Mouse (Mus musculus): ENCODE measurements around the gene Eif2s1.

The Eif2s1 gene

DNA sequence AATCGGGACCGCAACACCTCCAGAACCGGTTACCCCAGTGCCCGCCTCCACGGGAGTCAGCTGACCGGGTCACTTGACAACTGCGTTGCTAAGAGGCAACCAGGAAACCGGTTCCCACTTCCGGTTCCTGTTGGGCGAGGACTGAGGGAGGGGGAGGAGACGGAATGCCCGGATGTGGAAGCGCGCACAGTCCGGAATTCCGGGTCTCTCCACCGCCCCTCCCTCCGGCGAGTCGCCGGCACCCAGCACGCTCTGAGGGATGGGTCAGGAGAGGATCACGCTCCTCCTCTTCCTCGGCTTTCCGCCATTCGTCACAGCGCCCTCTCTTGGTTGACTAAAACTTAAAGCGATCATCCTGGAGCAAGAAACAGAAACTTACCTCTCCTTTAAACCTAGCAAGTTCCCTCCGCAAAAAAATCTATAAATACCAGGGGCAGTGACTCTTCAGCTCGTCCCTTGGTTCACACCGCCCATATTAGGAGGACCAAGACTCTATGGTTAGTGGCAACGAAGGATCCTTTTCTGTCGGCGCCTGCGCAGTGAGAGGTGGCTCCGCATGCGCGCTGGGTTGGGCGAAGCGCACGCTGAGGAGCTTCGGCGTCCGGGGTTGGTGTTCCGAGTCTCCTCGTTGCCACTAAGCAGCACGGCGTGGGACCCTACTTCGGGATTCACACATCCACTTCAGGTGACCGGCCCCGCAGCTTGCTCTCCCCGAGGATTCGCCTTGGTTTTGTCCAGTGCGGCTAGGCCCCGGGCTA is at the start of gene Eif2s1, which contains the start of gene Atp6v1d:
Gene Eif2s1 (plus strand): TSS at position 324 of the 758 bp plus-strand sequence.
Gene Atp6v1d (minus strand): TSS at position 143 of the 758 bp plus-strand sequence.
- under 1% methylated on average over 55 of the region's 55 CpGs for WGBS

DNA sequence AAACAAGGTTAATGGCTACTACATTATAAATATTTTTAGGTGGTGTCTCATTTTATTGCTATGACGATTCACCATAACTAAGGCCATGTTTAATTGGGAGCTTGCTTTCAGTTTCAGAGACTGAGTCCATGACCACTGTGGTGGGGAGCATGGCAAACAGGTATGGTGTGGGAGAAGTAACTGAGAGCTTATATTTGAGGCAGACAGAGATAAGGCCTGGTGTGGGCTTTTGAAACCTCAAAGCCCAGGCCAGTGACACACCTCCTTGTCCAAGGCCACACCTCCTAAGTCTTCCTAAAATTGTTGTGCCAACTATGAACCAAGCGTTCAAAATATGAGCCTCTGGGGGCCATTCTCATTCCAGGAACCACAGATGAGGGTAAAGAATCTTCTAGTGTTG is 27.1 kb upstream of the Eif2s1 start:
- 92% methylated on average over 2 of the region's 2 CpGs for WGBS

DNA sequence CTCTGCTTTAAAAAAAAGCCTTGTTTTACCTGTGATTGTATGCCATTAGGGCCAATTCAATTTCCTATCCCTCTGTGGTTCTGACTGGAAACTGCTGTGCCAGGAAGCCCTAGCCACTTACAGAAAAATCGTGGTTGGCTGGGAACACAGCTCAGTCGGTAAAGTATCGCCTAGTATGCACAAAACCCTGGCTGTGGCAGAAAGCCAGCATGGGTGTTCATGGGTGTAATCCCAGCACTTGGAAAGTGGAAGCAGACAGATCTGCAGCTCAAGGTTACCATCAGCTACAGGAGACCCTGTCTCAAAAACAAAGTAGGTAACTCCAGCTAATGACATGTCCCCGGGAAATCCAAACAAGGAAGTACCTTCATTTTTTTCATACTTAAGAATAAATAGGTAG is 21.7 kb upstream of the Eif2s1 start:
- WGBS: 45% methylated on average over 4 of the region's 4 CpGs

DNA sequence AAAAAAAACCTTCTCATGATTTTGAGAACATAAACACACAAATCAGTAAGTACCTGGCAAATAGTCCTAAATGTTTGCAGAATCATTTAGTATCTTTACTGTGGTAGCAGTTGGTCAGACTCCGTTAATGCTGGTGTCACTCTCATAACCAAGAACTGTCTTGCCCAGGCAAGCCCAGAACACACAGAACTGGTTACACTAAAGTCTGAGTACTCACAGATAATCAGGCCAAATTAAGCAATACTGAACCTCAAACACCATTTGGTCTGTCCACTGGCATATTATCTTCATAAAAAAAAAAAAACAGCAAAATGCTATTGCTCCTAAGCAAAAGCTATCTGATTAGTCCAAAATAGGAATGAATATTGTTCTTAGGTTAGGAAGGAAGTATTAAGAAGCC is 19.2 kb upstream of the Eif2s1 start:
- WGBS: 96% methylated on average over 1 of the region's 1 CpGs

DNA sequence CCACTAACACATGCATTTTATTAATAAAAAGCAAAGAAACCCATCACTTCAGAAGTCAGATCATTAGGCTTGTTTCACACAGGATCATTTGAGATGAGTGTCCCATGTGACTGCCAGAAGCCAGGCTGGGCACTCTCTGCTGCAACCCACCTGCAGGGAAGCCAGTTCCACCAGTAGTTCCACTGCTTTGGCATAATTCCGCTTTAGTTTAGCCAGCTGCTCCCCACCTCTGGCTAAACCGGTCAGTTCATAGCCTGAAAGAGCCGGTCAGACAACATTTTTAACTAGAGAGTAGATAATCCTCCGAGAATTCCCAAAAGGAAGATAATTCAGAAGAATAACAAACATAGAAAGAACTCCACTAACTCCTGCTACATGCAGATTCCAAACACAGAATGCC is 13.4 kb upstream of the Eif2s1 start:
- WGBS: 91% methylated on average over 4 of the region's 4 CpGs

DNA sequence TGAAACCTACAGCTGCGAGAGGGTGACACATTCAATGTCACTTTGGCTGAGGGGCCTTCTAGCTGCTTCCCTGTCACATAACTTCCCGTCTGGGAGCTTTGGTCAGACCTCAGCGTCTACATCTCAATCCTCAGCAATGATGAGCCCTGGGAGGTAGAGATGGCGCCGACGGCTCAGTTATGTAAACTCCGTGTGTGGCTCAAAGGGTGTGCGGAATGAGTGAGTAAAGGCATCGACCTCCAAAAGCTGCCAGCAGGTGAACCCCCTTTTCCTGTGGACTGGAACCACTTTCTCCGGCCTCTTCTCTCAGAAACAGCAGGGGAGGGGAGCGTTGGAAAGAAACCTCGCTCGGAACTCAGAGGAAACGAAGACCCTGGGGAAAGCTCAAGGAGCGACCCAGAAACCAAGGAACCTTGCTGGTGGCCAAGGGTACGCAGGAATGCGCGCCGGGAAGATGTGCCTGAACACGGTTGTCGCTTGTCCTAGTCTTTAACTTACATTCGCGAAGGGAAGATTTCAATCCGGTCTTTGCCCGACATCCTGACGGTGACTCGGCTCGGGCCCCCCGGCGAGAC is 611 bp upstream of the Eif2s1 start:
- under 1% methylated on average over 30 of the region's 30 CpGs for WGBS

DNA sequence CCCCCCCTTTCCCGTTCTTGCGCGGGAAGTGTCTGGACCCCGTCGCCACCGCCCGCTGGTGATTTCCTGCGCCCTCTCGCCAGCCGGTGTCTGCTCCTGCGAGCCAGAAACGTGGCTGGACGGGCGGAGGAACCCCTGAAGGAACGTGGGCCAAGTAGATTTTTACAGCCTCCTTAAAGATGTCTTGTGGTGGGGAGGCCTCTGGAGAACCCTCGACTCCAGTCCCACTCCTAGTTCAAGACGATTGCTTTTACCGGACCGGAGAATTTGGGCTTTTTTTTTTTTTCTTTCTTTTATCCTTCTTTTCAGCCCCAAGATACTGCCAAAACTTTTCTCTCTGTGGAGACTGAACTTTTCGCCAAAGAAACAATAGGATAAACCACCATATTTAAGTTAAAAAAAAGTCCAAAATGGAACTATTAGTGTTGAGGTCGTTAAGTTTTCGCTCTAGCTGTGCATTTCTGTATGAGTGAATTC is 673 bp downstream of the Eif2s1 start:
- WGBS: 0% methylated on average over 22 of the region's 22 CpGs

DNA sequence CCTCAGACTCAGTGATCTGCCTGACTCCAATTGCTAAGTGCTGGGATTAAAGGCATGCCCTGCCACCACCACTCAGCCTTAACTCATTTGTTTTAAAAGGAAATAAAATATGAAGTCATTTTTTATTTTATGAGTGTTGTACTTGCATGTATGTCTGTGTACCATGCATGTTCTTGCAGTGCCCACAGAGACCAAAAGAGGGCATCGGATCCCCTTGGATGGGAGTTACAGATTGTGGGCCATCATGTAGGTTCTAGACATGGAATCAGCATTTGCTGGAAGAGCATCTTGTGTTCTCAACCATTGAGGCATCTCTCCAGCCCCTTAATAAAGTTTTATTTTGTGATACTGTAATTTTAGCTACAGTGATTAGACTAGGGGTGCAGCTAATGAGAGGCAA is 3.8 kb downstream of the Eif2s1 start:
- 100% methylated on average over 1 of the region's 1 CpGs for WGBS

DNA sequence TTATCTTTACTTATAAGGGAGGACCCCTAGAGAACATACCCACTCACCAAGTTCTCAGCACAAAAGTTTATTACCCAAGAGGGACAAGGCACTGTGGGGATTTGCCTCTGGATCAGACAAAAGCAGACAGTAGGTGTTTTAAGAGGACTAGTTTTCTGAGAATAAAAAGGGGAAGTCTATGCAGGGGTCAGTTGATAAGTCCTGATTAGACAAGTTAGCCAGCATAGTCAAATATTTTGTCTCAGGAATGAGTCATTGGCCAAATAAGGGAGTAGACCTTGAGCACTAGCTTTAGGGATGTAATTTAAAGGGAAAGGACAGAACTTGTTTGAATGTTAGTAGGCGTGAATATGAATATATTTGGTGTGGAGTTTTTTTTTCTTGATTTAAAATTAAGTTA is 6.5 kb downstream of the Eif2s1 start:
- 74% methylated on average over 1 of the region's 1 CpGs for WGBS

DNA sequence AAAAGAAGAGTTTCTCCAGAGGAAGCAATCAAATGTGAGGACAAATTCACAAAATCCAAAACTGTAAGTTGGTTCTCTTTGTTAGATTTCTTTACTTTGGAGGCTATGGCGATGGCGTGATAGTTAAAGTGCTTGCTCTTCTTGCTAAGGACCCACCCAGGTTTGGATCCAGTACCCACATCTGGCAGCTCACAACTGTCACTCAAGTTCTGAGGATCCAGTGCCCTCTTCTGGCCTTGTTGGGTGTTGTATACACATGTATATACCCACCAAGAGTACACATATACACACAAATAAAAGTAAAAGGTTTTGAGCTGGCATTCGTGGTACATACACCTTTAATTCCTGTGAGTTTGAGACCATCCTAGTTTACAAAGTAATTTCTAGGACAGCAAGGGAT is 13.0 kb downstream of the Eif2s1 start:
- over 99% methylated on average over 3 of the region's 3 CpGs for WGBS

DNA sequence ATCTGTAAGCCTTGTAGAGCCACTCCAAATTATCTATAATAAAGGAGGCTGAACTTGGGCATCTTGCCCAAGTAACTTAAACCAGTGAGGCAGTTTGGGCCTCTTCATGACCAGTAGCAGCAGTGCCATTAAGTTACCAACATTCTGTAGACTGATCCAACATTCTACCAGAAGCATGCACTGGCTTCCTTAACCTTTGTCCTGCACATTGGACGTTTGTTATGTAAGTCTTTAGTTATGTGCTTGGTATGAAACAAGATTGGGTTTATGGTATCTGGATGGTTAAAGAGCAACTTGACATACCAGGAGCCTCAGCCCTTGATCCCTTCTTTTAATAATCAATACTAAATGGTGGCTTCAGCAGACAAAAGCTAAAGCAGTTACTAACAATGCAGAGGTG is 28.4 kb downstream of the Eif2s1 start:
- 71% methylated on average over 1 of the region's 1 CpGs for WGBS

DNA sequence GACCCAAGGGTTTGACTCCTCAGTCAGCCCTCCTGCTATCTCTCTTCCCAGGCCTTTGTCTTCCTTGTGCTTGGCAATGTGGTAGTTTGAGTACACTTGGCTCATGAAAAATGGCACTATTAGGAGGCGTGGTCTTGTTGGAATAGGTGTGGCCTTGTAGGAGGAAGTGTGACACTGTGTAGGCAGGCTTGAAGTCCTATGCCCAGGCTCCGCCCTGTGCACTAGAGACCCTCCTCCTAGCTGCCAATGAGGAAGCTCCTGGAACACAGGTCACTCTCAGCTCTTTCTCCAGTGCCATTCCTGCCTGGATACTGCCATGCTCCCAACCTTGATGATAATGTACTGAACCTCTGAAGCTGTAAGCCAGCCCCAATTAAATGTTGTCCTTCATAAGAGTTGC is 29.5 kb downstream of the Eif2s1 start:
- 94% methylated on average over 2 of the region's 2 CpGs for WGBS

DNA sequence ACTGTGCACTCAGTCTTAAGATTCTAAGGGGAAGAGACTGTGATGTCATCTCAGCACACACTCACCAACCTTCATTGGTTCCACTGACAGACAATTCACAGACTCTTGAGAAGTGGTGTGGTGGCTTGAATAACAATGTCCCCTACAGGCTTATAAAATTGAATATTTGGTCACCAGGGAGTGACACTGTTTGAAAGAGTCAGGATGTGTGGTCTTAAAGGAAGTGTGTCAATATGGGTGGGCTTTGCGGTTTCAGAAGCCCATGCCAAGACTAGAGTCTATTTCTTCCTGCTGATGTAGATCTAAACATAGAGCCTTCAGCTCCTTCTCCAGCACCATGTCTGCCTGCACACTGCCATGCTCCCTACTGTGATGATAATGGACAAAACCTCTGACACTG is 36.2 kb downstream of the Eif2s1 start:
- 94% methylated on average over 1 of the region's 1 CpGs for WGBS

DNA sequence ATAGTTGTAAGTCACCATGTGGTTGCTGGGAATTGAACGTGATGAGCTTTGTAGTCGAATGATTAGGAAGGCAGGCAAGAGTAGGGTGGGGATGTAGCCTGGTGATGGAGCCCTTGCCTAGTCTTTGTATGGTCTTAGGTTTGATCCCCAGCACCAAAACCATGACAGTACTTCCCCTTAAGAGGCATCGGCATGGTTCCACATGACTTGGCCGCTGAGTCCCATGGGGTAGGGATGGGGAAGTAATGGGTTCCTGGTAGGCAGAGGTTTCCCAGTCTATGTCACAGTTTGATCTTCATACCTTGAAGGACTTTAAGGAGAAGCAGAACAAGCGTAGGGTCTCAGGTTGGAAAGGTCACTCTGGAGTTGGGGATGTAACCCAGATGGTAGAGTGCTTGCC is 39.8 kb downstream of the Eif2s1 start:
- 84% methylated on average over 5 of the region's 5 CpGs for WGBS

DNA sequence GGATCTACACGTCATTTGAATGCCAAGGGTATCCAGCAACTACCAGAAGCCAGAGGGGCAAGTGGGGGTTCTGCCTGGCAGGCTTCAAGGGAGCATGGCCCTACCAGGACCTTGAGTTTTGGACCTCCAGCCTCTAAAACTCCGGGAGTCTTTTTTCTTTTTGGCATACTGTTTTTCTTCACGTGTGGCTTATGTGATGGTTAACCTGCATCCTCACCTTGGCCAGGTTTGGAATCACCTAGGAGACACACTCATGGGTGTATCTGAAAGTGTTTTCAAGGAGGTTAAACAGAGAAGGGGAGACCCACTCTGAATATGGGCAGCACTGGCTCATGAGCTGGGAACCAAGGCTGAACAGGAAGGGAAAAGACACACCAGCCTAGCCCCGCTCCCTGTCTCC is 41.7 kb downstream of the Eif2s1 start:
- 87% methylated on average over 4 of the region's 4 CpGs for WGBS

DNA sequence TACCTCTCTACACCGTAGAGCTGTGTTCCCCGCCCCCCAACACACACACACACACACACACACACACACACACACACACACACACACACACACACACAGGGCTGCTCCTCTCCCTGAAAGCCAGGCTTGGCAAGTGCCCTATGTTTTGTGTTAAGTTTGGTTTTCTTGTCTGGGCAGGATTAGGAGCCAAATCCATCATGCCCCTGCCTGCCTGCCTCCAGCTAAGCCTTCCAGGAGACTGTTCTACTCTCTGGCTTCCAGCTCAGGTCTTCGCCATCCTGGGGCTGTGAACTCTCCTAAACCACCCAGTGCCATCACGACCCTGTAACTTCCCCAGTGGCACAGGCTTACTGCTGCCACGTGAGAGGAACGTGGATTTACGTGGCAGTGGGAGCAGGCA is 42.9 kb downstream of the Eif2s1 start:
- WGBS: 86% methylated on average over 7 of the region's 7 CpGs

DNA sequence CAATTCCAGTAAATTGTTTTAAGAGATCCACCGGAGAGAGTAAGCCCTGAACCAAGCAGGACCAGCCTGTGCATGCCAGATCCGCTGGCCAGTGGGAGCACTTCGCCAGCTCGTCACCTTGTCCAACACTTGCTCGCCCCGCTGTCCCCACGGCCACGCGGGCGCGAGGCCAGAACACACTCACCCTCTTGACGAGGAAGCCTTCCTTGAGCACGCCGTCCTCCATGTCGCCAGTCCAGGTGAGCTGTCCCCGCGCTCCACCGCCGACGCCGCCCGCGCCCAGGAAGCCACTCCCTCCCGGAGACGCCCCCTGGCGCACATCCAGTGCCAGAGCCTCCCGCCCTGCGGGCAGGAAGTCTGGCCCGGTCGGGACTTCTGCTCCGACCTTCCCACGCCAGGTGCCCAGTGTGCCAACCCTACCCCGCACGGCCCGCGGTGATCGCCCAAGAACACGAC is 45.1 kb downstream of the Eif2s1 start, which contains the start of gene Plek2:
Gene Plek2 (minus strand): TSS at position 258 of the 456 bp plus-strand sequence.
- 4% methylated on average over 38 of the region's 38 CpGs for WGBS

DNA sequence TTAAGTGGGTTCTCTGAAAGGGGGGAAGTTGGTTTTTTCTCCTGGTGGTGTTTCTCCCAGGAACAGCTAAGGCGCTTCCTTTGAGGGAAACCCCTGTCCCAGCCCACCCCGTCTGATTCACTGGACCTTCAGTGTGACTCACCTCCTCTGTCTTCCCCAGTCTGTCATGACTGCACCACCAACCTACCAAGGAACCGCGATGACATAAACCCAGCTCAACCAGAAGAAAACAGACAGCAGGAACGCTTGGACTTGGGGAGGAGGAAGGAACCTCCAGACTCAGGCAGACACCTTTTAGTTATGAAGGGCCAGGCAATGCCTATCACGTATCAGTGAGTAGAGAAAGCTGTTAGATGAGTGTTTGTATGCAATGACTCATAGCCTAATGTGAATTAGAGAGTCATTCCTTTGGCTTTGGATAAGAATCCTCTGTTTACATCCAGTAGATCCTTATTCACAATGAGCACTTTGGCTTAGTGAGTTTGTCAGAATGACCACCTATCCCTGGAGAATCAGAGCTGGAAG is 46.5 kb downstream of the Eif2s1 start:
- 69% methylated on average over 6 of the region's 6 CpGs for whole genome bisulfite sequencing

DNA sequence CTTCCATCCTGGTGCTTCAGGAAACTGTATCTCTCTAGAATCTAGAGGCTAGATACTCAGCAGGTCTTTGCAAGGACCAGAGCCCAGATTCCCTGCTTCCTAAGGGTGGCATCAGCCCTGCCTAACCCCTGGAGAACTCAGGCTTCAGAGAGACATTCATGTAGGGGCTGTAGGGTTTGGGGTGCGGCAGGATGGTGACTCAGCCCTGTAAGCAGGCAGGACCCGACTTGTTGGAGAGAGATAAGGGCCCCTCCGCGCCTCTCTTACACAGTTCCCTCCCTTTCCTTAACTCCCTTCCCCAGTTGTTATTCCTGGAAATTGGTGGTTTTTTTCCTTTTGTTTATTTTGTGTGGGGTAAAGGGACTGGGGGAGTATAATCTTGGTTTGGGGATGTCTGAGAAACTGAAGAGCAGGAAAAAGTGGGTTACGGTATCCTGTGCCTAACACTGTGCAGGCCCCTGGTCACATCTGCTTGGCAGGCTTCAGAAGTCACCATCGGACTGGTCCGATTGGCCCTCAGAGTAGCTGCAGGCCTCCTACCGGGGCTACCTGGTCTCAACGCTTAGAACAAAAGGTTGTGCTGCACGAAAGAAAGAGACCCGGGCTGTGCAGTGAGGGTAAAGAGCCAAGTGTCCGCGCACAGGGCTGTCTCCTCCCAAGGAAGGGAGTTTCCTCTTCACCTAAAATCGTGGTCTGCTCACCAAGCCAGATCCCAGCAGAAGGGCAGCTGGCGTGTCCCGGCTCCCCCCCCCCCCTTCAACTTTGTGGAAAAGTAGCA is 49.3 kb downstream of the Eif2s1 start:
- 35% methylated on average over 16 of the region's 16 CpGs for WGBS

DNA sequence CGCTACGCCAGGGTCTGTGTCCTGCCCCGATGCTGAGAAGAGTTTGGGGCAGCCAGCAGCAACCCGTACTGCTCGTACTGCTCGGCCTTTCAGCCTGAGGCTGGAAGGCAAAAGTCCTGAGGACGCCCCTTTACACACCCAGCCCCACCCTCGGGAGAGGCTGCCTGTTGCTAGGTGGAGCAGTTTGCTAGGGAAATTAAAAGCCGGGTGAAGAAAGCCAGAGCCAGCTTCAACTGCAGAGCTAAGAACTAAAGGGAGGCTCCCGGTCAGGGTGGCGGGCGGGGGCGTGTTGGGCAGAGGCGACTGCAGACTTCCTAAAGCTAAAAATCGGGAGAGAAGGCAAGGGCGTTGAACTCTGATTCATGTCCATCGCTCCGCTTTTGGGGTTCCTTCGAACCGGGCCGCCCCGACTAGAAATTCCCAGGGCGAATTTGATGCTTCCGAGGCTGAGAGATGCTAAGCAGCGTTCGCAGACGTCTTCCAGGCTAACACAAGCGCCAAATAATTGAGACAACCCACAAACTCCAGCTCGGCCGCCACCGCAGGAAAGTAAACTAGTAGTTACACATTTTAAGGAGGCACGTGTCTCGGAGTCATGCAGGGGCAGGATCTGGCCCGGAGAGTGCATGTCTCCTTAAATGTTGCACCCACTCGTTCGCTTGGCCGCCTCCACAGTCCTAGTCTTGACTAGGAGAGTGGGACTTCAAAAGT is 50.2 kb downstream of the Eif2s1 start:
- 4% methylated on average over 37 of the region's 37 CpGs for WGBS

DNA sequence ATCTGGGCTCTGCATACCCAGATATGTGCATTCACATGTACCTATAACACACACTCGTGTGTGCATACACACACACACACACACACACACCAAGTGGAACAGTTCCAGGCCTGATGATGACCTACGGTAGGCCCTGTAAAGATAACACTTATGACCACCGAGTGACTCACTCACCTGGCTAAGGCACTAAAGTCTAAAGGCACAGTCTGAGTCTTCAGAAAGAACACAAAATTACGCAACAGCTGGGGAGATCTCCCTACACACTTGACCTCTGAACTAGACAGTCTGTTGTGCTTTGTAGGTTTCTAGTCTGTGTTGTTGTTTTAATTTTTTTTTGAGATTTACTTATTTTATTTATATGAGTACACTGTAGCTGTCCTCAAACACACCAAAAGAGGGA is 52.8 kb downstream of the Eif2s1 start:
- 95% methylated on average over 4 of the region's 4 CpGs for WGBS

DNA sequence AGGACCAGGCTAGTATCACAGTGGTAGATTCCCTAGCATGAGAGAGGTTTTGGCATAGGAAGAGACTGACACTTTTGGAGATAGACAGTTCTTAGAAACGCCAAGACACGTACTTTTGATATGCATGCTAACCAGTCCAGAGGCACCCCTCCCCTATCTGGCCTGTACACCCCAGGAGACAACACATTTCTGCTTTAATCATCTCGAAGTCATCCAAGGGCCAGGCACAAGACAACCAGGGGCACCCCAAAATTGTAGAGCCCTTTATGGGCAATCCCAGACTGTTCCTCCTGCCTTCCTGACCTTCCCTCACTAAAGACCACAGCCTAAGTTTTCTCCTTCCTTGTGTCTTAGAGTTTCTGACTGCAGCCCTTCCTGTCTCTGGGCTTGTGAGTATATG is 53.9 kb downstream of the Eif2s1 start:
- WGBS: 79% methylated on average over 3 of the region's 3 CpGs

All from cerebral cortex, adult 2 months (tissue).